Mouse (Mus musculus) bone marrow, adult 2 months (tissue): ENCODE results near the gene Smbd1. TPM values are rescaled to one million over a fixed set of nuclear protein-coding genes. Genes with fewer than 3 reads are reported as not detected.

Experiments used
- H3K27ac ChIP-seq: fragments of 200-500 bp; 2 replicates; pipeline ENCODE4 v1.5.1; 2012; ENCODE audit warnings: low read depth, mild to moderate bottlenecking, control low read depth, inconsistent platforms, low read length; ENCODE audit not compliant: control insufficient read depth, poor library complexity, insufficient read depth
- H3K4me1 ChIP-seq: fragments of 200-500 bp; 2 replicates; pipeline ENCODE4 v1.6.1; 2011; ENCODE audit warnings: low read length; ENCODE audit not compliant: control insufficient read depth, insufficient read depth
- H3K4me3 ChIP-seq: fragments of 200-500 bp; replicated peaks from 2 replicates; pipeline ENCODE3; 2011; ENCODE audit warnings: mild to moderate bottlenecking, low read depth, low read length, control low read depth; ENCODE audit not compliant: control insufficient read depth
- CTCF ChIP-seq: fragments of 200-500 bp; IDR thresholded peaks from 2 replicates; pipeline ENCODE4 v1.5.1; 2011; ENCODE audit warnings: low read length, control low read depth; ENCODE audit not compliant: control insufficient read depth, insufficient read depth
- POLR2A ChIP-seq: fragments of 200-500 bp; IDR thresholded peaks from 2 replicates; pipeline ENCODE4 v1.6.1; 2011; ENCODE audit warnings: low read depth, mild to moderate bottlenecking, control low read depth, low read length, borderline replicate concordance; ENCODE audit not compliant: control insufficient read depth
- WGBS: fragments of 180-500 bp; shearing (Covaris S2); methylation state at CpG from one replicate; pipeline ENCODE4 v1.1.7; 2018; 5-methylcytosine and 5-hydroxymethylcytosine counted together
- polyA plus RNA-seq: library from polyadenylated mRNA; stranded (reverse); fragments of >200 nt; gene quantifications from 2 replicates; pipeline ENCODE4 v1.2.4, GENCODE M21; 2011; ENCODE audit warnings: low replicate concordance; ENCODE audit not compliant: missing spikeins, insufficient read depth, insufficient read length

Smbd1 gene
- polyA plus RNA-seq, 1 experiment: not detected

DNA sequence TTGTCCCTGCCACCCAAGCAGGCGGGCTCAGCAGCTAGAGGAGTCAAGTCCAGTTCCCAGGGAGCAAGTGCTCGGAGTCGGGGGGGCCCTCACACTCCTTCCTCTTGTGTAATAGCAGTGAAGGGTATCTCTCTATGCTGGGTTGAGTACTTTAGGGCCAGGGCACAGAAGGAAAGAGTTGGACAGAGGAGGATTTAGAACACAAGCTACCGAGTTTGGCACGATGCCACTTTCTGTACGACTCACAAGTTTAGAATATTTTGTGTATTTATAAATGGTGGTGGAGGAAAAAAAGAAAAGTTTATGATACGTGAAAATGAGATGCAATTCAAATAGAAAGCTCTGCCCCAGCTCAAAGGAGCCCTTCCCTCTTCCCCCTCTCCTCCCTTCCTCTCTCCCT, 5.1 kb downstream of the Smbd1 start:
- no peak overlapping the region for H3K27ac ChIP-seq
- H3K4me3 ChIP-seq: no peak overlapping the region
- 44% methylated on average over 7 of the region's 7 CpGs for whole genome bisulfite sequencing
- no peak for TF ChIP-seq POLR2A
- no peak for TF ChIP-seq CTCF
- H3K4me1 ChIP-seq: peaks cover 3% of the 10 kb centered on the region

GRCm38 (mm10) chr16:32803901-32804300, 6.4 kb downstream of the Smbd1 start:
- Histone ChIP-seq H3K4me1 (peaks cover 3% of the 10 kb centered on the region), H3K4me3 (no peak overlapping the region), H3K27ac (no peak overlapping the region)
- TF ChIP-seq POLR2A: no peak
- 37% methylated on average over 5 of the region's 5 CpGs for WGBS

DNA sequence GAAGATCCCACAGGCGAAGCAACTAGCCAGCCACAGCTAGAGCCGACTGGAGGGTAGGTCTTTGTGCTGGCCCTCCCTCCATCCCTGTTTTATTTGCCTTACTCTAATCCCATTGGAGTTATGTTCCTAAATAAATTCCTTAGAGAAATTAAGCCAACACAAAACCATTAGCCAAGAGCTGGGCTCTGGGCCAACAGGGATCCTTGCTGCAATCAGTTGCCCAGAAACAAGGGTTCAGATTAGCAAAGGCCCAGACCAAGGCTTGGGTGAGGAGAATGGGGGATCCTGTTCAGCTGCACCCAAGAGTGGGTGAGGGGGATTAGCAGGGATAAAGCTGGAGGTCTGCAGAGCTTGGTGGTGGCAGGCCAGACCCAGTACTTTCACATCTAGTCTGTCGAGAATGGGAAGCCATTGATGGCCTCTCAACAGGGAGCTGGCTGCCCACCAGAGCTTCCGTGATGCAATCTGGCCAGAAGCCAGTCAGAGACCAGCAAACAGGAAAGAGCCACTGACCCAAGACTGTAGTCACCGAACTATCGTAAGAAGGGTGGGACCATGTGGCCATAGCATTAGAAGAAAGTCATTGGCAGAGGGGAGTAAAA, 6.9 kb downstream of the Smbd1 start:
- no peak overlapping the region for H3K4me3 ChIP-seq
- WGBS: 31% methylated on average over 6 of the region's 6 CpGs
- no peak overlapping the region for H3K27ac ChIP-seq
- no peak for TF ChIP-seq CTCF
- TF ChIP-seq POLR2A: no peak
- peaks cover 3% of the 10 kb centered on the region for H3K4me1 ChIP-seq

GRCm38 (mm10) chr16:32797426-32797689, 12.9 kb downstream of the Smbd1 start, which contains the start of gene Muc20:
Gene Muc20 (minus strand): TSS chr16:32797435.
- WGBS: 60% methylated on average over 3 of the region's 3 CpGs
- Histone ChIP-seq H3K27ac (no peak within 1 kb of the TSS; the same call in 1 of the 2 replicates), H3K4me3 (no peak within 1 kb of the TSS), H3K4me1 (no peaks in the 10 kb centered on the region; the same call in 1 of the 2 replicates)
- TF ChIP-seq CTCF (no peak), POLR2A (no peak)

- Histone ChIP-seq H3K4me1 (no peaks in the 10 kb centered on the region; the same call in 1 of the 2 replicates), H3K4me3 (no peak overlapping the region), H3K27ac (no peak overlapping the region; the same call in 1 of the 2 replicates)
- TF ChIP-seq POLR2A (no peak), CTCF (no peak)
- WGBS: 69% methylated on average over 14 of the region's 14 CpGs
Observed at GRCm38 (mm10) chr16:32796676-32797425, 13.4 kb downstream of the Smbd1 start.

- no peak overlapping the region for H3K4me3 ChIP-seq
- 67% methylated on average over 1 of the region's 1 CpGs for WGBS
- no peak overlapping the region for H3K27ac ChIP-seq
- no peaks in the 10 kb centered on the region; the same call in 1 of the 2 replicates for H3K4me1 ChIP-seq
- no peak for TF ChIP-seq POLR2A
Observed at GRCm38 (mm10) chr16:32795177-32795576, 15.1 kb downstream of the Smbd1 start.

DNA sequence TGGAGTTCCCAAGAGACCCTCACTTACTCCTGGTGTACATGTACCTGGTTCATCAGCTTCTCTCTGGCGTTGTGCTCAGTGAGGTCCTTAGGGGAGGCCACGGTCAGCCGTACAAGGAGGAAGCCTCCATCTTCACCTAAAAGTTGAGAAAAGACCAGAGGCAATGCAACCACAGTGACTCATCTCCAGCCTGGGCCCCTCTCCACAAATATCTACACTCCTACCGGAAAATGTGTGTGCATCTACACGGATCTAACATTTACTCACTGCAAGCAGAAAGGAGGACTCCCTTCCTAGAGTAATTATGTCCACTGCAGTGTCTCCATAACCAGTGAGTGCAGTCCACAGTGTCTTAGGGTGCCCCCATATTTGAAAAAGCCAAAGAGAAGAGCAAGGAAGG, 20.2 kb downstream of the Smbd1 start:
- TF ChIP-seq POLR2A (no peak), CTCF (no peak)
- WGBS: 80% methylated on average over 5 of the region's 5 CpGs
- Histone ChIP-seq H3K27ac (no peak overlapping the region), H3K4me3 (no peak overlapping the region), H3K4me1 (no peaks in the 10 kb centered on the region; the same call in 1 of the 2 replicates)

- H3K4me1 ChIP-seq: no peaks in the 10 kb centered on the region
- 84% methylated on average over 13 of the region's 13 CpGs for WGBS
- no peak overlapping the region for H3K4me3 ChIP-seq
- no peak for TF ChIP-seq POLR2A
- no peak for TF ChIP-seq CTCF
- no peak overlapping the region for H3K27ac ChIP-seq
Observed at GRCm38 (mm10) chr16:32784840-32785239, 25.4 kb downstream of the Smbd1 start.
